Mouse (Mus musculus) lung, embryonic 16.5 days (tissue): ENCODE results near the gene Rabep1. TPM values are rescaled to one million over a fixed set of nuclear protein-coding genes. Genes with fewer than 3 reads are reported as not detected.

Source experiments
- ATAC-seq: fragments of 200-750 bp; cut with Nextera tagmentation; 2 replicates; pipeline ENCODE4 v1.8.0; 2017; ENCODE audit warnings: low read depth, mild to moderate bottlenecking, moderate library complexity
- H3K27ac ChIP-seq: fragments of 300-500 bp; sonication (generic); 2 replicates; pipeline ENCODE4 v1.5.1; 2014; ENCODE audit warnings: mild to moderate bottlenecking, control low read depth, low read length
- H3K27me3 ChIP-seq: fragments of 300-500 bp; sonication (generic); 2 replicates; pipeline ENCODE4 v1.6.1; 2014; ENCODE audit warnings: low read depth, low read length, mixed read lengths; ENCODE audit not compliant: control insufficient read depth, insufficient read depth
- H3K36me3 ChIP-seq: fragments of 300-500 bp; sonication (generic); 2 replicates; pipeline ENCODE4 v1.6.1; 2014; ENCODE audit warnings: low read length; ENCODE audit not compliant: control insufficient read depth, insufficient read depth
- H3K4me1 ChIP-seq: fragments of 300-500 bp; sonication (generic); replicated peaks from 2 replicates; pipeline ENCODE4 v1.6.1; 2014; ENCODE audit warnings: low read length, mixed read lengths; ENCODE audit not compliant: control insufficient read depth, insufficient read depth
- H3K4me2 ChIP-seq: fragments of 300-500 bp; sonication (generic); 2 replicates; pipeline ENCODE4 v1.6.1; 2014; ENCODE audit warnings: low read depth, low read length, control low read depth
- H3K4me3 ChIP-seq: fragments of 300-500 bp; sonication (generic); 2 replicates; pipeline ENCODE4 v1.5.1; 2014; ENCODE audit warnings: mild to moderate bottlenecking, low read length, control low read depth
- H3K9ac ChIP-seq: fragments of 300-500 bp; sonication (generic); 2 replicates; pipeline ENCODE4 v1.6.1; 2014; ENCODE audit warnings: low read length, control low read depth
- H3K9me3 ChIP-seq: fragments of 300-500 bp; sonication (generic); 2 replicates; pipeline ENCODE4 v1.6.1; 2016; ENCODE audit warnings: low read length; ENCODE audit not compliant: control insufficient read depth
- WGBS: fragments of 180-500 bp; shearing (Covaris S2); extraction: QIAGEN DNeasy Blood & Tissue Kit; methylation state at CpG from one replicate; pipeline ENCODE4 v1.1.7; 2014; 5-methylcytosine and 5-hydroxymethylcytosine counted together
- polyA plus RNA-seq: library from polyadenylated mRNA; unstranded; fragments of >200 nt; fragmentation: Nextera tagmentation; extraction: Ambion mirVana; gene quantifications from 2 replicates; pipeline ENCODE4 v1.2.1, GENCODE M21; 2015

Gene Rabep1
- polyA plus RNA-seq, 1 experiment from 2014 or later, result 30.2 TPM

GRCm38 (mm10) chr11:70944935-70945817 lies 100.6 kb downstream of the Rabep1 start:
- Histone ChIP-seq H3K9ac (no peak overlapping the region), H3K4me2 (no peak overlapping the region), H3K27ac (no peak overlapping the region), H3K9me3 (no peaks in the 10 kb centered on the region), H3K27me3 (no peaks in the 10 kb centered on the region), H3K4me3 (no peak overlapping the region), H3K36me3 (peaks cover 64% of the 10 kb centered on the region), H3K4me1 (no peaks in the 10 kb centered on the region)
- no peak for ATAC-seq
- WGBS, result 84% methylated on average over 4 of the region's 4 CpGs

- H3K27ac ChIP-seq, result no peak overlapping the region
- 88% methylated on average over 4 of the region's 4 CpGs for WGBS
- H3K9ac ChIP-seq, result no peak overlapping the region
- H3K4me2 ChIP-seq, result no peak overlapping the region
- no peaks in the 10 kb centered on the region for H3K4me1 ChIP-seq
- no peaks in the 10 kb centered on the region for H3K27me3 ChIP-seq
- no peak for ATAC-seq
- H3K9me3 ChIP-seq, result no peaks in the 10 kb centered on the region
- H3K36me3 ChIP-seq, result peaks cover 59% of the 10 kb centered on the region
- H3K4me3 ChIP-seq, result no peak overlapping the region
Measured at GRCm38 (mm10) chr11:70954711-70955110, 110.1 kb downstream of the Rabep1 start.

GRCm38 (mm10) chr11:70960786-70961554 lies 116.4 kb downstream of the Rabep1 start:
- H3K4me3 ChIP-seq, result no peak overlapping the region
- no peak for ATAC-seq
- no peak overlapping the region for H3K9ac ChIP-seq
- no peak overlapping the region for H3K27ac ChIP-seq
- H3K27me3 ChIP-seq, result no peaks in the 10 kb centered on the region
- H3K4me2 ChIP-seq, result no peak overlapping the region
- no peaks in the 10 kb centered on the region for H3K9me3 ChIP-seq
- peaks cover 49% of the 10 kb centered on the region for H3K36me3 ChIP-seq
- H3K4me1 ChIP-seq, result no peaks in the 10 kb centered on the region
- whole genome bisulfite sequencing, result 95% methylated on average over 5 of the region's 5 CpGs

GRCm38 (mm10) chr11:70964222-70964907 lies 119.8 kb downstream of the Rabep1 start:
- Histone ChIP-seq H3K9me3 (no peaks in the 10 kb centered on the region), H3K9ac (no peak overlapping the region), H3K36me3 (peaks cover 34% of the 10 kb centered on the region), H3K4me1 (peaks cover 9% of the 10 kb centered on the region), H3K27me3 (no peaks in the 10 kb centered on the region), H3K4me2 (no peak overlapping the region), H3K4me3 (no peak overlapping the region), H3K27ac (no peak overlapping the region)
- WGBS, result 76% methylated on average over 4 of the region's 4 CpGs
- ATAC-seq, result no peak

- Histone ChIP-seq H3K4me3 (peak overlapping the region; percentile 80), H3K36me3 (peaks cover 15% of the 10 kb centered on the region), H3K27ac (peak overlapping the region; percentile 76), H3K4me1 (peaks cover 12% of the 10 kb centered on the region), H3K9me3 (no peaks in the 10 kb centered on the region), H3K9ac (peak overlapping the region; percentile 91), H3K4me2 (peak overlapping the region; percentile 88), H3K27me3 (no peaks in the 10 kb centered on the region)
- under 1% methylated on average over 25 of the region's 25 CpGs for WGBS
- 0 out of 2 replicates have a peak, but pooled peaks have one; percentile 8 for ATAC-seq
Measured at GRCm38 (mm10) chr11:70969271-70969794, 124.8 kb downstream of the Rabep1 start.

GRCm38 (mm10) chr11:70969821-70970559 lies 125.4 kb downstream of the Rabep1 start, which contains the start of the genes Nup88 and Rpain:
Gene Nup88, minus strand, starts transcription at chr11:70969973.
Gene Rpain, plus strand, starts transcription at chr11:70970213.
- H3K36me3 ChIP-seq, result peaks cover 11% of the 10 kb centered on the region
- ATAC-seq, result peak; percentile 98
- no peaks in the 10 kb centered on the region for H3K9me3 ChIP-seq
- no peaks in the 10 kb centered on the region for H3K27me3 ChIP-seq
- 0% methylated on average over 43 of the region's 43 CpGs for WGBS
- H3K9ac ChIP-seq, result peak within 1 kb of the TSS; percentile 91
- peaks cover 12% of the 10 kb centered on the region for H3K4me1 ChIP-seq
- H3K4me3 ChIP-seq, result peak within 1 kb of the TSS; percentile 80
- peak within 1 kb of the TSS; percentile 88 for H3K4me2 ChIP-seq
- H3K27ac ChIP-seq, result peak within 1 kb of the TSS; percentile 90

- Histone ChIP-seq H3K36me3 (peaks cover 6% of the 10 kb centered on the region), H3K27ac (peak overlapping the region; percentile 90), H3K4me1 (peaks cover 12% of the 10 kb centered on the region), H3K27me3 (no peaks in the 10 kb centered on the region), H3K4me3 (peak overlapping the region; percentile 80), H3K4me2 (peak overlapping the region; percentile 71), H3K9me3 (no peaks in the 10 kb centered on the region), H3K9ac (peak overlapping the region; percentile 71)
- peak; percentile 26 for ATAC-seq
- WGBS, result 12% methylated on average over 24 of the region's 24 CpGs
Measured at GRCm38 (mm10) chr11:70970560-70971540, 126.3 kb downstream of the Rabep1 start.
